Mouse (Mus musculus) pancreas, adult 10 weeks (tissue): ENCODE data around the gene 1700042G07Rik. TPM values are rescaled to one million over a fixed set of nuclear protein-coding genes. Genes with fewer than 3 reads are reported as not detected.

Source experiments
- polyA plus RNA-seq: library from polyadenylated mRNA; stranded (reverse); fragments of 350-450 nt; fragmentation: Illumina TruSeq; extraction: RNeasy Lipid Tissue Mini Kit (QIAGEN cat#74804); gene quantifications from one replicate; pipeline ENCODE4 v1.2.3, GENCODE M21; 2015; ENCODE audit warnings: low read depth, low replicate concordance; ENCODE audit not compliant: insufficient read depth

The 1700042G07Rik gene
- not detected for polyA plus RNA-seq

DNA sequence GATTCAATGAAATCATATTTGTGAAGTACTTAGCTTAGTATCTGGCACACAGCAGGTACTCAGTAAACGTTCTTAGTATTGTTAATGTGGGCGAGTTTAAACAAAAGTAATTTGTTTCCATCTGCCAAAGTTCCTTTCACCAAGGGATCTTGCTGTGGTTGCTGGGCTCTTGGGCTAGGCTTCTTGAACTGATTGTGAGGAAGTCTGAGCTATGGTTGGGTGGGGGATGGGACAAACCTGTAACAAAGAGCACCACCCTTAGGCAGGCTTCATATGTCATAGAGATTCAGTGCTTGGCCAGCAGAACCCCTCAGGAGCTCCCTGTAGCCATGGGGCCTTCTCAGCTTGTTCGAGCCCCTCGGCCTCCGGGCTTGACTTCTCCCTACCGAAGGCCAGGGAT is at the start of gene 1700042G07Rik, which contains the start of gene Gm49337:
1700042G07Rik (plus strand) TSS at position 301 of the 400 bp plus-strand sequence.
Gm49337 (plus strand) TSS at position 313 of the 400 bp plus-strand sequence.

GRCm38 (mm10) chr4:116123602-116124519 is 49.3 kb upstream of the 1700042G07Rik start, which contains the start of the genes Rad54l and Pomgnt1:
Rad54l (minus strand) TSS chr4:116123690.
Pomgnt1 (plus strand) TSS chr4:116123840.

GRCm38 (mm10) chr4:116151238-116151637 is 21.9 kb upstream of the 1700042G07Rik start, which contains the start of gene Lurap1:
Lurap1 (minus strand) TSS chr4:116151338.

DNA sequence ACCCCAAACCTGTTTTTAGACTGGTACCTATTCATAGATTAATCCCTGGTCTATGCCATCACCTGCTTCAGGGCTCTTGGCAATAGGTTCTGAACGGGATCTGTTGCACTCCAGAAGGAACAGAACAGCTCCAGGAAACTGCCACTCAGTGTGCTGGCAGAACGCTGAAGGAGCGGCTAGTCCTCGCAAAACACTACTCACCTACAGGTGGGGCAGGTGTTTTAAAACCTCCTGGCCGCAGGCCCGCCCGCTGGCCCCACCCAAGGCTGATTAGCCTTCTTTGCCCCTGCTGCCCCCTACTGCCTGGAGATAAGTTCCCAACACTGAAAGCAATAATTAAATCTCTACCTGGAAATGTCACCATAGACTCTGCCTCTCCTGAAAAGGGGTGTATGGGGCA is 5.8 kb upstream of the 1700042G07Rik start, which contains the start of gene Tspan1:
Tspan1 (minus strand) TSS at position 198 of the 400 bp plus-strand sequence.

DNA sequence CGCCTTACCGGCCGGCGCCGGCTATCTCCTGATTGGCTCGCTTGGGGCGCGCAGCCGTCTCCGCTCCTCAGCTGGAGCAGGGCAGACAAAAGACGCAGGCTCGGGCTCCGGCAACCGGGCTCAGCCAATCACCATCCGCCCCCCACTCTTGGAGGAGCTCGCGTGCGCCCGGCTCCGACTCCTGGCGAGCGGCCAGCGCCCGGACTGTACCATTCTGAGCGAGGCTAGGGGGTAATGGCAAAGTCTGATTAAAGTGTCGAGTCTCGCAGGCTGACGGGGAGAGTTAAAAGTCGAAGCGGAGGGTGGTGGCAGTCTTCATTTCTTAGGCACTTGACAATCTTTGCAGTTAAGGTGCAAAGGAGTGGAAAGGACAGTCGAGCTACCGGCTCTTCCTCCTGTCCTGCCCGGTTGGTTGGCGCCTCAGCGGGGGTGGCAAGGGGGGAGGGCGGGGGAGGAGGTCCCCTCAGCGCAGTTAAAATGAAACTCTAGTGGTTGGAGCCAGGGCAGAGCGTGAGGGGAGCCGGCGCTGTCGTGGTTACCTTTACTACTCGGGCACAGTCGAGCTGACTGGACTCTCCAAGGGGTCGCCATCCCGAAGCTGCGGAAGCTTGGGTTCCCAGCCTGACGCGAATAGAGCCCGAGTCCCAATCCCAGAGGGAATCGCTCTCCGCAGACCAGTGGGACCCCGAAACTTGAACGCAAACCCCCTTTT is 48.1 kb downstream of the 1700042G07Rik start, which contains the start of gene Pik3r3:
Pik3r3 (plus strand) TSS at position 479 of the 712 bp plus-strand sequence.

Other genes starting within 250 kb of the 1700042G07Rik start
- not detected for gene Dmbx1, start 233.4 kb upstream of the 1700042G07Rik start, polyA plus RNA-seq
- 6.7 TPM for gene Faah, start 155.4 kb upstream of the 1700042G07Rik start, polyA plus RNA-seq
- 3.8 TPM for gene Nsun4, start 119.5 kb upstream of the 1700042G07Rik start, polyA plus RNA-seq
- gene Uqcrh, start 98.3 kb upstream of the 1700042G07Rik start, polyA plus RNA-seq, result 206 TPM
- 7.6 TPM for gene Lrrc41, start 98.1 kb upstream of the 1700042G07Rik start, polyA plus RNA-seq
- not detected for gene Rad54l, start 49.7 kb upstream of the 1700042G07Rik start, polyA plus RNA-seq
- 20.5 TPM for gene Pomgnt1, start 49.5 kb upstream of the 1700042G07Rik start, polyA plus RNA-seq
- gene Lurap1, start 22.0 kb upstream of the 1700042G07Rik start, polyA plus RNA-seq, result 2.0 TPM
- gene Tspan1, start 5.8 kb upstream of the 1700042G07Rik start, polyA plus RNA-seq, result 0.89 TPM
- gene Gm49337, start within 50 bp of the 1700042G07Rik start, polyA plus RNA-seq, result not detected
- 3.6 TPM for gene Pik3r3, start 48.2 kb downstream of the 1700042G07Rik start, polyA plus RNA-seq